Comparison of ENCODE assay signal across 9 mouse cellular contexts in genomic region chrX:155144718-155145117, GRCm38 (mm10). TPM values are rescaled to one million over a fixed set of nuclear protein-coding genes. Genes with fewer than 3 reads are reported as not detected.
DNase-seq lines count a peak whose midpoint lies in the region; ATAC-seq lines count a peak whose summit lies in the region.
"Had no signal": no experiment of that assay in that cellular context is flagged by ENCODE, and none has a peak within 500 bp of the region (broad histone marks: within the 10 kb centered on the region; RNA-seq: fewer than 3 reads in every experiment).

No protein-coding gene starts in this region.

- H3K36me3 ChIP-seq in heart, embryonic 10.5 days, result no peaks in the 10 kb centered on the region
- H3K36me3 ChIP-seq in splenic B cell, adult 2 months (ENCODE audit: control insufficient read depth, insufficient read depth, low read length, poor library complexity, severe bottlenecking), result no peaks in the 10 kb centered on the region
- H3K36me3 ChIP-seq: lung, embryonic 15.5 days had no signal

- peak; percentile 53 to 80 for DNase-seq in heart, adult 18-20 months
- DNase-seq in heart, embryonic 10.5 days (ENCODE audit: low spot score), result no peak
- peak; percentile 73 for DNase-seq in NIH3T3 (ENCODE audit: low read depth)
- peak; percentile 35 to 46 for DNase-seq in cerebellum, postnatal 14 days
- peak; percentile 66 for DNase-seq in layer of hippocampus, adult 11-12 months (ENCODE audit: low spot score)
- DNase-seq in lung, postnatal 14 days, result peak; percentile 72
- peak; percentile 80 for DNase-seq in splenic B cell, adult 2 months (ENCODE audit: low read depth, low spot score)

- H3K4me3 ChIP-seq in heart, embryonic 10.5 days, result no peak overlapping the region
- H3K4me3 ChIP-seq: lung, embryonic 15.5 days had no signal

- no peak overlapping the region for H3K27ac ChIP-seq in heart, embryonic 10.5 days
- H3K27ac ChIP-seq: lung, embryonic 15.5 days had no signal

- no peaks in the 10 kb centered on the region for H3K4me1 ChIP-seq in heart, embryonic 10.5 days
- H3K4me1 ChIP-seq: lung, embryonic 15.5 days had no signal

- 17% methylated on average over 3 of the region's 3 CpGs for WGBS in heart, embryonic 10.5 days

- peak; percentile 97 for ATAC-seq in granulocyte monocyte progenitor cell, adult 5-6 weeks (replicated peaks; ENCODE audit: poor library complexity, severe bottlenecking)

- H3K9me3 ChIP-seq in heart, embryonic 10.5 days, result no peaks in the 10 kb centered on the region
- H3K9me3 ChIP-seq: lung, embryonic 15.5 days had no signal

- no peaks in the 10 kb centered on the region for H3K27me3 ChIP-seq in heart, embryonic 10.5 days (ENCODE audit: insufficient read depth, poor library complexity, severe bottlenecking)
- no peaks in the 10 kb centered on the region for H3K27me3 ChIP-seq in splenic B cell, adult 2 months (ENCODE audit: control insufficient read depth, insufficient read depth, low read length, poor library complexity, severe bottlenecking)
- H3K27me3 ChIP-seq: lung, embryonic 15.5 days had no signal

RNA-seq across cellular contexts. Expression of gene Cldn34b2, which starts 16.5 kb away (rescaled TPM):
- not detected for total RNA-seq in heart, adult 18-20 months (2021)
- polyA plus RNA-seq in heart, embryonic 10.5 days (2016; fragmentation: Nextera tagmentation; extraction: Ambion mirVana), result not detected in 2 replicates
- not detected in 2 replicates for total RNA-seq in granulocyte monocyte progenitor cell, adult 5-6 weeks (2014; fragmentation: Nextera tagmentation)
- total RNA-seq in granulocyte monocyte progenitor cell, adult 5-6 weeks (2017), result not detected in 2 replicates
- polyA plus RNA-seq: lung, embryonic 15.5 days had no signal

RNA-seq across cellular contexts. Expression of gene Magea2, which starts 51.3 kb away (rescaled TPM):
- not detected for total RNA-seq in heart, adult 18-20 months (2021)
- not detected in 2 replicates for polyA plus RNA-seq in heart, embryonic 10.5 days (2016; fragmentation: Nextera tagmentation; extraction: Ambion mirVana)
- total RNA-seq in granulocyte monocyte progenitor cell, adult 5-6 weeks (2014; fragmentation: Nextera tagmentation), result not detected in 2 replicates
- total RNA-seq in granulocyte monocyte progenitor cell, adult 5-6 weeks (2017), result not detected in 2 replicates
- polyA plus RNA-seq: lung, embryonic 15.5 days had no signal

RNA-seq across cellular contexts. Expression of gene Magea1, which starts 55.1 kb away (rescaled TPM):
- not detected for total RNA-seq in heart, adult 18-20 months (2021)
- not detected in 2 replicates for polyA plus RNA-seq in heart, embryonic 10.5 days (2016; fragmentation: Nextera tagmentation; extraction: Ambion mirVana)
- not detected in 2 replicates for total RNA-seq in granulocyte monocyte progenitor cell, adult 5-6 weeks (2014; fragmentation: Nextera tagmentation)
- total RNA-seq in granulocyte monocyte progenitor cell, adult 5-6 weeks (2017), result not detected in 2 replicates
- polyA plus RNA-seq: lung, embryonic 15.5 days had no signal
